Mouse (Mus musculus): ENCODE measurements around the gene Vars. TPM values are rescaled to one million over a fixed set of nuclear protein-coding genes. Genes with fewer than 3 reads are reported as not detected.
"Not testable (repeated sequence)": the region's sequence is repeated elsewhere in the genome, so short reads cannot be mapped to it uniquely, and the experiment has no call there.

Vars gene
- polyA plus RNA-seq, 1 experiment from 2014 or later, result 51.6 TPM

GRCm38 (mm10) chr17:34999871-35000716, 693 bp upstream of the Vars start:
- H3K9me3 ChIP-seq (ENCODE audit: control insufficient read depth, low read length); H3K27me3 ChIP-seq (ENCODE audit: control insufficient read depth, insufficient read depth, low read length); H3K36me3 ChIP-seq (replicated peaks; ENCODE audit: control insufficient read depth, insufficient read depth); ATAC-seq (ENCODE audit: low FRiP score); DNase-seq (ENCODE audit: low spot score): not testable (repeated sequence)
- 25% methylated on average over 28 of the region's 32 CpGs for WGBS
- Histone ChIP-seq H3K4me3 (replicated peaks; ENCODE audit: low read length) (peak overlapping the region; percentile 92), H3K27ac (peak overlapping the region; percentile 96), H3K4me2 (replicated peaks) (peak overlapping the region; percentile 100), H3K4me1 (replicated peaks; ENCODE audit: control insufficient read depth, insufficient read depth, low read length) (peaks cover 17% of the 10 kb centered on the region), H3K9ac (peak overlapping the region; percentile 92)

- WGBS, result under 1% methylated on average over 35 of the region's 35 CpGs
Measured at GRCm38 (mm10) chr17:35001452-35002152, 815 bp downstream of the Vars start.

DNA sequence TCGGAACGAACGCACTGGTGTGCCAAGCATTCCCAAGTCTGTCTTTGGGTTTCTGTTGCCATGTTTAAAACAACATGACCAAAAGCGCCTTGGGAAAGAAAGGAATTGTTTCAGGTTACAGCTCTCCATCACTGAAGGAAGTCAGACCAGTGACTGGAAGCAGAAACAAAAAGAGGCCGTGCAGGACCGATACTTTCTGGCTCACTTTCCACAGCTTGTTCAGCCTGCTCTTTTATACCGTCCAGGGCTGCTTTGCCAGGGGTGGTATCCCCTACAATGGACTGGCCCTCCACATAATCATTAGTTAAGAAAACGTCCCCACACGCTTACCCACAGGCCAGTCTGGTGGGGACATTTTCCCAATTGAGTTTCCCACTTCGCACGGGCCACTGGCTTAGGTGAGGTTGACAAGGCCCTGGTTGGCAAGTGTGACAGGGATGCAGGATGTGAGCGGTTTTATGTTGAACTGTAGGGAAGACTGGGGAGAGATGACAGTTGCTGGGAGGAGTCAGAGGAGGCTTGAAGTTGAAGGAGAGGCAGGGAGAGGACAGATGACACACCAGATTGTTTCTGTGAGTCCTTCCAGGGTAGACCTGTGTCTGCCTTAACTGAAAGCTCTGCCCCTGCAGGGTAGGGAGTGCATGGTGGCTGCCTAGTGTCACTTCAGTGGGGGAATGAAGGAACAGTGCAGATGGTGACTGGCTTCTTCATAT, 1.5 kb downstream of the Vars start:
- Histone ChIP-seq H3K4me1 (replicated peaks; ENCODE audit: control insufficient read depth, insufficient read depth, low read length) (peaks cover 17% of the 10 kb centered on the region), H3K4me3 (replicated peaks; ENCODE audit: low read length) (peak overlapping the region; percentile 92), H3K36me3 (replicated peaks; ENCODE audit: control insufficient read depth, insufficient read depth) (peaks cover 30% of the 10 kb centered on the region), H3K9ac (peak overlapping the region; percentile 92), H3K27me3 (ENCODE audit: control insufficient read depth, insufficient read depth, low read length) (no peaks in the 10 kb centered on the region), H3K9me3 (ENCODE audit: control insufficient read depth, low read length) (no peaks in the 10 kb centered on the region), H3K27ac (no peak overlapping the region), H3K4me2 (replicated peaks) (peak overlapping the region; percentile 100)
- no peak for ATAC-seq (ENCODE audit: low FRiP score)
- no peak for DNase-seq (ENCODE audit: low spot score)
- WGBS, result 14% methylated on average over 12 of the region's 12 CpGs

More at GRCm38 (mm10) chr17:35001452-35002152, 815 bp downstream of the Vars start:
- Histone ChIP-seq H3K4me1 (replicated peaks; ENCODE audit: control insufficient read depth, insufficient read depth, low read length) (peaks cover 17% of the 10 kb centered on the region), H3K27me3 (ENCODE audit: control insufficient read depth, insufficient read depth, low read length) (no peaks in the 10 kb centered on the region), H3K9me3 (ENCODE audit: control insufficient read depth, low read length) (no peaks in the 10 kb centered on the region), H3K4me2 (replicated peaks) (peak overlapping the region; percentile 100), H3K9ac (peak overlapping the region; percentile 92), H3K4me3 (replicated peaks; ENCODE audit: low read length) (peak overlapping the region; percentile 92), H3K27ac (peak overlapping the region; percentile 96), H3K36me3 (replicated peaks; ENCODE audit: control insufficient read depth, insufficient read depth) (peaks cover 23% of the 10 kb centered on the region)
- ATAC-seq (ENCODE audit: low FRiP score) (no peak; the same call in 1 of the 2 replicates), DNase-seq (ENCODE audit: low spot score) (peak; percentile 25)

DNA sequence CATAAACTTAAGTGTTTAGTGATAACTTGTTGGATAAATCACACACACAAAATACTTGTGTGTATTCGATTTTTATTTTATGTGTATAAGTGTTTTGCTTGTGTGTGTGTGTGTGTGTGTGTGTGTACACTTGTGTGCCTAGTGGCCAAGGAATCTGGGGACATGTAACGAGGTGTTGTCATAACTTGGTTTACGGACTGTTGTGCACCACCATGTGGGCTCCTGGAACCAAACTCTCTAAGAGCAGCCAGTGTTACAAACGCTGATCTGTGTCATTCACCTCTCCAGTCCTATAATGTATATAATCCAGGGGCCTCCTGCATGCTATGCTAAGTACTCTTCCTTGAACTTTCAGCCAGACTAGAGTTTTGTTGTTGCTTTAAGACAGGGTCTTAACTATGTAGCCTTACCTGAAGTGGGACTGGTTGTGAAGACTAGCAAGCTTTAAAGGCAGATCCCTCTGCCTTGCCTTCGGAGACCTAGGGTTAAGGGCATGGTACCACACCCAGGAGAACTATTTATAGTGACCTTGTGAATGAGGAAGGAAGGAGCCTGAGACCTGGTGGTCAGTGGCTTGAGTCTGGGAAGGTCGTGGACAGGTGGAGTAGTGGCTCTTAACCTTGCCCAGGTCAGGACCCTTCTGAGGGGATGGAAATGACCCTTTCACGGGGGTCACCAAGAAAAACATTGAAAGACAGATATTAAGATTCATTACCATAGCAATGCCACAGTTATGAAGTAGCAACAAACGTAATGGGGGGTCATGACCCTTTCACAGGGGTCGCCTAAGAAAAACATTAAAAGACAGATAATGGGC, 2.4 kb downstream of the Vars start:
- Histone ChIP-seq H3K9ac (peak overlapping the region; percentile 92; the same call in 1 of the 2 replicates), H3K36me3 (replicated peaks; ENCODE audit: control insufficient read depth, insufficient read depth) (peaks cover 39% of the 10 kb centered on the region), H3K27ac (no peak overlapping the region), H3K4me3 (replicated peaks; ENCODE audit: low read length) (no peak overlapping the region), H3K4me1 (replicated peaks; ENCODE audit: control insufficient read depth, insufficient read depth, low read length) (peaks cover 17% of the 10 kb centered on the region), H3K9me3 (ENCODE audit: control insufficient read depth, low read length) (no peaks in the 10 kb centered on the region), H3K27me3 (ENCODE audit: control insufficient read depth, insufficient read depth, low read length) (no peaks in the 10 kb centered on the region), H3K4me2 (replicated peaks) (peak overlapping the region; percentile 100)
- ATAC-seq (ENCODE audit: low FRiP score) (no peak), DNase-seq (ENCODE audit: low spot score) (no peak)
- WGBS, result 72% methylated on average over 9 of the region's 9 CpGs

GRCm38 (mm10) chr17:35004075-35004717, 3.4 kb downstream of the Vars start:
- Histone ChIP-seq H3K4me2 (replicated peaks) (no peak overlapping the region), H3K27ac (no peak overlapping the region), H3K4me1 (replicated peaks; ENCODE audit: control insufficient read depth, insufficient read depth, low read length) (peaks cover 17% of the 10 kb centered on the region), H3K9me3 (ENCODE audit: control insufficient read depth, low read length) (no peaks in the 10 kb centered on the region), H3K4me3 (replicated peaks; ENCODE audit: low read length) (no peak overlapping the region), H3K27me3 (ENCODE audit: control insufficient read depth, insufficient read depth, low read length) (no peaks in the 10 kb centered on the region), H3K9ac (no peak overlapping the region), H3K36me3 (replicated peaks; ENCODE audit: control insufficient read depth, insufficient read depth) (peaks cover 49% of the 10 kb centered on the region)
- DNase-seq (ENCODE audit: low spot score) (no peak), ATAC-seq (ENCODE audit: low FRiP score) (no peak)
- WGBS, result 96% methylated on average over 17 of the region's 17 CpGs

DNA sequence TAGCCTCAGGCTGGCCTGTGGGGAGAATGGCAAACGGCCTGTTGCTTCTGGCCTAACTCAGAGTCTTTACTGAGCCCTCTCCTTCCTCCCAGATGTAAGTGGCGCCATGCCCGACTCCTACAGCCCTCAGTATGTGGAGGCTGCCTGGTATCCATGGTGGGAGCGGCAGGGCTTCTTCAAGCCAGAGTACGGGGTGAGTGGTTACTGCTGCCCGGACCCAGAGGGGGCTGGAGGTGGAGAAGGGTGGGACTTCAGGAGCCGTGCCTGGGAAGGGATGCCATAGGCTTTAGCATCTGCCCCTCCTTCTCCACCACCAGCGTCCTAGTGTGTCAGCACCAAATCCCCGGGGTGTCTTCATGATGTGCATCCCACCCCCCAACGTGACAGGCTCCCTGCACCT, 4.4 kb downstream of the Vars start:
- no peak overlapping the region for H3K27ac ChIP-seq
- H3K9ac ChIP-seq, result no peak overlapping the region
- H3K4me2 ChIP-seq (replicated peaks), result no peak overlapping the region
- ATAC-seq (ENCODE audit: low FRiP score), result no peak
- no peak overlapping the region for H3K4me3 ChIP-seq (replicated peaks; ENCODE audit: low read length)
- no peak for DNase-seq (ENCODE audit: low spot score)
- H3K27me3 ChIP-seq (ENCODE audit: control insufficient read depth, insufficient read depth, low read length), result no peaks in the 10 kb centered on the region
- 96% methylated on average over 10 of the region's 10 CpGs for WGBS
- peaks cover 58% of the 10 kb centered on the region for H3K36me3 ChIP-seq (replicated peaks; ENCODE audit: control insufficient read depth, insufficient read depth)
- peaks cover 17% of the 10 kb centered on the region for H3K4me1 ChIP-seq (replicated peaks; ENCODE audit: control insufficient read depth, insufficient read depth, low read length)
- no peaks in the 10 kb centered on the region for H3K9me3 ChIP-seq (ENCODE audit: control insufficient read depth, low read length)

DNA sequence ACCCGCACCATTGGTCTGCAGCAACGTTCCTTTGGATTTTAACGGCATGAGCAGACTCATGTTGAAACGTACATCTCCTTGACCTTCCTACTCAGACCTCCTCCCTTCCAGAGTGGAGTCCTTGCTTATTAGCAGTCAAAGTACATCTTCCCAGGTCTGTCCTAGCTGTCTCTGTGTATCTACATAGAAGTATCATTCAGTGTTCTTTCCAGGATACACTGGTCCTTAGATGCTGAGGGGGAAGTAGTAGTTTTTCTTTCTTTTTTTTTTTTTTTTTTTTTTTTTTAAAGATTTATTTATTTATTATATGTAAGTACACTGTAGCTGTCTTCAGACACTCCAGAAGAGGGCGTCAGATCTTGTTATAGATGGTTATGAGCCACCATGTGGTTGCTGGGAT, 5.1 kb downstream of the Vars start:
- not testable (repeated sequence) for H3K27ac ChIP-seq; DNase-seq (ENCODE audit: low spot score); H3K4me2 ChIP-seq (replicated peaks); ATAC-seq (ENCODE audit: low FRiP score); H3K27me3 ChIP-seq (ENCODE audit: control insufficient read depth, insufficient read depth, low read length); H3K9me3 ChIP-seq (ENCODE audit: control insufficient read depth, low read length); H3K9ac ChIP-seq; H3K4me3 ChIP-seq (replicated peaks; ENCODE audit: low read length)
- WGBS, result 95% methylated on average over 4 of the region's 5 CpGs
- Histone ChIP-seq H3K4me1 (replicated peaks; ENCODE audit: control insufficient read depth, insufficient read depth, low read length) (peaks cover 17% of the 10 kb centered on the region), H3K36me3 (replicated peaks; ENCODE audit: control insufficient read depth, insufficient read depth) (peaks cover 66% of the 10 kb centered on the region)

DNA sequence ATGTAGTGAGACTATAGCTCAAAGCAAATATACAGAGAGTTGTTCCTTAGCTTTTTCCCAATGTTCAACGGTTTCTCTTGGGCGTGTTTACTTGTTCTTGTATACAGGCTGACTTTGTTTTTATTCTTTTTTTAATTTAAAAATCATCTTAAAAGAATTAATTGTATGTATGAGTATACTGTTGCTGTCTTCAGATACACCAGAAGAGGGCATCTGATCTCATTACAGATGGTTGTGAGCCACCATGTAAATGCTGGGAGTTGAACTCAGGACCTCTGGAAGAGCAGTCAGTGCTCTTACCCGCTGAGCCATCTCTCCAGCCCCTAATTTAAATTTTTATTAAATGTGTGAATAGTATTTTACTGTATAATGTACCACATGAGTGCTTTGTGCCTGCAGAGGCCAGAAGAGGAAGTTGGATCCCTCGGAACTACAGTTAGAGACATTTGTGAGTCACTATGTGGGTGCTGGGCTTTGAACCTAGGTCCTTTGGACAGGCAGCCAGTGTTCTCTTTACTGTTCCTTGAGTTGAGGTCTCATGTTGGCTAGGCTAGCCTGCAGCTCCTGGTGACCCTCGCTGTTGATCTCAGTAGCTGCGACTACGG, 6.7 kb downstream of the Vars start:
- Histone ChIP-seq H3K27me3 (ENCODE audit: control insufficient read depth, insufficient read depth, low read length) (no peaks in the 10 kb centered on the region), H3K9ac (no peak overlapping the region), H3K4me2 (replicated peaks) (no peak overlapping the region), H3K4me1 (replicated peaks; ENCODE audit: control insufficient read depth, insufficient read depth, low read length) (peaks cover 9% of the 10 kb centered on the region), H3K36me3 (replicated peaks; ENCODE audit: control insufficient read depth, insufficient read depth) (peaks cover 81% of the 10 kb centered on the region), H3K27ac (no peak overlapping the region), H3K4me3 (replicated peaks; ENCODE audit: low read length) (no peak overlapping the region), H3K9me3 (ENCODE audit: control insufficient read depth, low read length) (no peaks in the 10 kb centered on the region)
- WGBS, result 96% methylated on average over 7 of the region's 7 CpGs
- ATAC-seq (ENCODE audit: low FRiP score) (no peak), DNase-seq (ENCODE audit: low spot score) (no peak)
